Mouse (Mus musculus): Measurements from ENCODE around the gene Gfy. TPM values are rescaled to one million over a fixed set of nuclear protein-coding genes. Genes with fewer than 3 reads are reported as not detected.
"Not testable (repeated sequence)": the region's sequence is repeated elsewhere in the genome, so short reads cannot be mapped to it uniquely, and the experiment has no call there.

Gfy gene
- total RNA-seq, 2 experiments from 2014 or later = not detected

GRCm38 (mm10) chr7:45193871-45194785 is 14.8 kb upstream of the Gfy start:
- DNase-seq = no peak
- intact Hi-C loops (cut with DNase I) = no loop called here

GRCm38 (mm10) chr7:45193406-45193805 is 14.0 kb upstream of the Gfy start:
- no peak for DNase-seq
- intact Hi-C loops (cut with DNase I) = no loop called here

GRCm38 (mm10) chr7:45192585-45193310 is 13.4 kb upstream of the Gfy start:
- intact Hi-C loops (cut with DNase I) = no loop called here
- no peak for DNase-seq

GRCm38 (mm10) chr7:45191803-45192363 is 12.5 kb upstream of the Gfy start:
- intact Hi-C loops (cut with DNase I) = no loop called here
- DNase-seq = peak; percentile 34 to 41

GRCm38 (mm10) chr7:45191161-45191560 is 11.8 kb upstream of the Gfy start:
- intact Hi-C loops (cut with DNase I) = no loop called here
- DNase-seq = no peak

GRCm38 (mm10) chr7:45190186-45190585 is 10.8 kb upstream of the Gfy start:
- no peak for DNase-seq
- intact Hi-C loops (cut with DNase I) = no loop called here

- DNase-seq = no peak
- intact Hi-C loops (cut with DNase I) = no loop called here
These were observed 10.2 kb upstream of the Gfy start for GRCm38 (mm10) chr7:45189600-45189999.

- no peak for DNase-seq
- intact Hi-C loops (cut with DNase I) = no loop called here
These were observed 6.6 kb upstream of the Gfy start for GRCm38 (mm10) chr7:45185921-45186320.

GRCm38 (mm10) chr7:45183672-45184071 is 4.3 kb upstream of the Gfy start:
- no peak for DNase-seq
- intact Hi-C loops (cut with DNase I) = no loop called here

GRCm38 (mm10) chr7:45182606-45183005 is 3.2 kb upstream of the Gfy start:
- DNase-seq = no peak
- intact Hi-C loops (cut with DNase I) = no loop called here

GRCm38 (mm10) chr7:45182199-45182601 is 2.8 kb upstream of the Gfy start:
- intact Hi-C loops (cut with DNase I) = no loop called here

GRCm38 (mm10) chr7:45181540-45181939 is 2.2 kb upstream of the Gfy start:
- intact Hi-C loops (cut with DNase I) = no loop called here
- DNase-seq = no peak

More at GRCm38 (mm10) chr7:45182199-45182601, 2.8 kb upstream of the Gfy start:
- DNase-seq = peak; percentile 75 to 80

- DNase-seq = no peak
These were observed 1.6 kb upstream of the Gfy start, which contains the start of gene Pth2 for GRCm38 (mm10) chr7:45180896-45181477. Pth2 (plus strand) TSS chr7:45180995.

GRCm38 (mm10) chr7:45178550-45178949 is 819 bp downstream of the Gfy start:
- no peak for DNase-seq
- intact Hi-C loops (cut with DNase I) = no loop called here

More at GRCm38 (mm10) chr7:45180896-45181477, 1.6 kb upstream of the Gfy start, which contains the start of gene Pth2:
- intact Hi-C loops (cut with DNase I) = no loop called here

- no peak for DNase-seq
- intact Hi-C loops (cut with DNase I) = no loop called here
These were observed 3.0 kb downstream of the Gfy start for GRCm38 (mm10) chr7:45176356-45176755.

- intact Hi-C loops (cut with DNase I) = no loop called here
- no peak for DNase-seq
These were observed 3.4 kb downstream of the Gfy start for GRCm38 (mm10) chr7:45175929-45176328.

- intact Hi-C loops (cut with DNase I) = no loop called here
- no peak for DNase-seq
These were observed 4.0 kb downstream of the Gfy start for GRCm38 (mm10) chr7:45175398-45175797.

- intact Hi-C loops (cut with DNase I) = no loop called here
- no peak for DNase-seq
These were observed 4.6 kb downstream of the Gfy start for GRCm38 (mm10) chr7:45174567-45175280.

GRCm38 (mm10) chr7:45173772-45174171 is 5.6 kb downstream of the Gfy start:
- intact Hi-C loops (cut with DNase I); DNase-seq: not testable (repeated sequence)

- intact Hi-C loops (cut with DNase I) = no loop called here
- no peak for DNase-seq
These were observed 6.4 kb downstream of the Gfy start for GRCm38 (mm10) chr7:45172974-45173373.
